Mouse (Mus musculus): ENCODE data around the gene Tjp1. TPM values are rescaled to one million over a fixed set of nuclear protein-coding genes. Genes with fewer than 3 reads are reported as not detected.

Tjp1 gene
- polyA plus RNA-seq, 1 experiment from 2014 or later = 24.0 TPM

DNA sequence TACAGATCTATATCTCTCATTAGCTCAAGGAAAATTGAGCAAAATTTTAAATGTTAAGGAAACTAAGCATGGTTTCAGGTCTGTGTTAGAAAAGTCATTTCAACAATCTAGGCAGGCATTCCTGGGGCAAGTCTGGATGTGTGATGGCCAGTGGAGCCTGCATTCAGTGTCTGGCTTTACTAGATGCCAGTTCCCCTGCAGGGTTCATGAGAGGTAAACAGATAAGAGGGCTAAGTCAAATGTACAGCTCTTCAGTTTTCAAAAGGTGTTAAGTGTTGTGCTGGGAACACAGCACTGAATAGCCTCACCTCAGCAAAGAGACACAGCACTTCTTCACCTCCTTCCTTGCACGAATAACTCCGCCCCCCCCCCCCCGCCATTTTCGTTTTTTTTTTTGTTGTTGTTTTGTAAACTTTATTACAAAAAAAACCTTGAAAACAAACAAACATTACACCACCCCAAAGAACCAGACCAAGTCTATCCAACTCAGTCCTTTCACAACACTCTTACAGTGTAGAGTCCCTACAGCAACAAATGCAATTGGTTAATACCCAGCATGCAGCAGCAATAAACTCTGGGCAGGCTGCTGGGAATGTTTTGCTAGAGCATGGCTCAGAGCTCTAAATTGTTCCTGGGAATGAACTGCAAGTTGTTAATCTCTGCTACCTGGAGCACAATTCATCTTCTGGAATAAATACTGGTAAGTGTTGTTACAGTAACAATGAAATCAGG is 177.1 kb downstream of the Tjp1 start:
- Histone ChIP-seq H3K4me1 (peaks cover 3% of the 10 kb centered on the region; the same call in 1 of the 2 replicates), H3K27ac (no peak overlapping the region), H3K9me3 (replicated peaks) (no peaks in the 10 kb centered on the region), H3K27me3 (ENCODE audit: low read depth, poor library complexity, severe bottlenecking) (no peaks in the 10 kb centered on the region), H3K36me3 (no peaks in the 10 kb centered on the region), H3K4me3 (no peak overlapping the region)
- WGBS = 72% methylated on average over 4 of the region's 4 CpGs
- DNase-seq (ENCODE audit: low spot score) = no peak

DNA sequence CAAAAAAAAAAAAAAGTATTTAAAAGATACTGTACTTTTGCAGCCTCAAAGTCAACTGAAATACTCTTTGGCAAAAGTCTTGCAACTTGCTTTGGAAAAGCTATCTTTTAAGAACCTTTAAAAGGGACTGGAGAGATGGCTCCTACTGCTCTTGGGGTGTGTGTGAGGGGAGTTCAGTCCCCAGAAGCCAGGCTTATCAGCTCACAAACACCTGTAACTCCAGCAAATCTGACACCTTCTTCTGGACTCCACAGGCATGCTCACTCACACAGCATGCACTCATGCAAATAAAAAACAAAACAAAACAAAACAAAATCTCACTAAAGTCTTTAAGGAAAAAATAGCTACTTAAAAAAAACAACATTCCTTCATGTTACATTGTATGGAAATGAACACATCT is 179.0 kb downstream of the Tjp1 start:
- Histone ChIP-seq H3K4me3 (no peak overlapping the region), H3K27me3 (ENCODE audit: low read depth, poor library complexity, severe bottlenecking) (no peaks in the 10 kb centered on the region), H3K4me1 (peaks cover 3% of the 10 kb centered on the region; the same call in 1 of the 2 replicates), H3K36me3 (no peaks in the 10 kb centered on the region), H3K9me3 (replicated peaks) (no peaks in the 10 kb centered on the region), H3K27ac (no peak overlapping the region)
- DNase-seq (ENCODE audit: low spot score) = no peak

DNA sequence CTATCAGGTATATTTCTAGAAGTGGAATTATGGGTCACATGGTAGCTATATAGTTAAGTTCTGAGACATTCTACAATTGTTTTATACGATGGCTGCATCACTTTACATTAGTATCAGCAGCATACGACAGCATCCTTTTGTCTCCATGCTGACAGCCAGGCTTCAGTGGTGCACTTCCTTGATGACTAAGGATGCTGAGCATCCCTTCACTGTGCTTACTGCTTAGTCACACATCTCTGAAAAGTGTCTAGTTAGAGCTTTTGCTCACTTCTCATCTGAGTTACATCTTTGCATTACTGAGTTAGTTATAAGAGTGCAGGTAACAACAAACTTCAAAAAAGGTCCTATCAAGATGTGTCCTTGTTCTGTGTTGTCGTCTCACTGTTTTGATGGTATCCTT is 182.3 kb downstream of the Tjp1 start:
- no peak for DNase-seq (ENCODE audit: low spot score)
- Histone ChIP-seq H3K9me3 (replicated peaks) (no peaks in the 10 kb centered on the region), H3K4me1 (no peaks in the 10 kb centered on the region), H3K4me3 (no peak overlapping the region), H3K27me3 (ENCODE audit: low read depth, poor library complexity, severe bottlenecking) (no peaks in the 10 kb centered on the region), H3K36me3 (peaks cover 19% of the 10 kb centered on the region), H3K27ac (no peak overlapping the region)
- 89% methylated on average over 3 of the region's 3 CpGs for WGBS

DNA sequence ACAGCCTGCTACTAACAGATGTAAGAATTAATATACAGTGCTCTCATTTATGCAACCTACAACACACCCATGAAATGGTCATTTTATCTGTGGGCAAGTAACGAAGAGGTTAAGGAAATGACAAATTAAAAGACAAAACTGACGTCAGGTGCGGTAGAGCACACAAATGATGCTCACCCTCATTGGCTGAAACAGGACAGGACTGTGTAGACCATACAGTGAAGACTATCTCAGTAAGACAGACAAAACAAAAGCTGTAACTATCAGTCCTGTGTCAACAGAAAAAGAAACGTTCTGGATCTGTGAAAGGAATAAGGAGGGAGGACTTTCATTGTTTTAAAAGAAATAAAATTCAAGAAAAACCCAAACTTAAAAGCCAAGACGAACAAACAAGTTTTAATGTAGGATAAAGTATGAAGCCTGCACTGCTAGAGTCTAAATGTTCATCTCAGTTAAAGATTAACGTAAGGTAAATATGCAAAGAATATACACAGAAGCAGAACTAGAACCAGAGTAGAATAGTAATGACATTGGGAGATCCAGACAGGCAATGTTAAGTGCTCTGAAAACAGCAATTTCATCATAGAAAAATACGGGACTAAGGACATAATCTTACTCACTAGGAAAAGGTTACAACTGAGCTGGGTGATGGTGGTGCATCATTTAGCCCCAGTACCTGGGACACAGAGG is 189.9 kb downstream of the Tjp1 start:
- Histone ChIP-seq H3K27ac (no peak overlapping the region), H3K4me1 (no peaks in the 10 kb centered on the region), H3K36me3 (peaks cover 72% of the 10 kb centered on the region), H3K9me3 (replicated peaks) (no peaks in the 10 kb centered on the region), H3K4me3 (no peak overlapping the region), H3K27me3 (ENCODE audit: low read depth, poor library complexity, severe bottlenecking) (no peaks in the 10 kb centered on the region)
- no peak for DNase-seq (ENCODE audit: low spot score)
- WGBS = 95% methylated on average over 7 of the region's 7 CpGs

DNA sequence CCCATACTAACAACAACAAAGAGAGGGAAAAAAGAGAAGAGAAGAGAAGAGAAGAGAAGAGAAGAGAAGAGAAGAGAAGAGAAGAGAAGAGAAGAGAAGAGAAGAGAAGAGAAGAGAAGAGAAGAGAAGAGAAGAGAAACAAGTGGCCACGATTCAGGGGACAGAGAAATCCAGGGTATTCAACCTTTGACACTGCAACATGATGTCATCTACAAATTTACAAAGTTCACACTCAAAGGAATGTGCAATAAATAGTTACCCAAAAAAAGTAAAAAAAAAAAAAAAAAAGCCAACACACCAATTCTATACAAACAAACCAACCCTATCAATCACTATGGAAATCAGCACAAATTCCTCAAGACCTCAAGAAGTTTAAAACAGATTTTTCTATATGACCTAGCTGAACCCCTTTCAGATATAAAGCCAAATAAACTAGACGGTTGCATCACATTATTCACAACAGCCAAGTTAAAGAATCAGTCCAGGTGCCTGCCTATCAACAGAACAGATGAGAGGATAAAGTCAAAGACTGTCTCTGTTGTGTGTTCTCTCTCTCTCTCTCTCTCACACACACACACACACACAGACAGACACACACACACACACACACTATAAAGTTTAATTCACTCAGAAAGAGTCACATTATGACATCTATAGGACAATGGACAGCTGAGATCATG is 194.4 kb downstream of the Tjp1 start:
- H3K4me3 ChIP-seq = no peak overlapping the region
- H3K9me3 ChIP-seq (replicated peaks) = no peaks in the 10 kb centered on the region
- H3K4me1 ChIP-seq = no peaks in the 10 kb centered on the region
- no peak overlapping the region for H3K27ac ChIP-seq
- DNase-seq (ENCODE audit: low spot score) = no peak
- 88% methylated on average over 2 of the region's 2 CpGs for WGBS
- H3K36me3 ChIP-seq = peaks cover 66% of the 10 kb centered on the region
- H3K27me3 ChIP-seq (ENCODE audit: low read depth, poor library complexity, severe bottlenecking) = no peaks in the 10 kb centered on the region

DNA sequence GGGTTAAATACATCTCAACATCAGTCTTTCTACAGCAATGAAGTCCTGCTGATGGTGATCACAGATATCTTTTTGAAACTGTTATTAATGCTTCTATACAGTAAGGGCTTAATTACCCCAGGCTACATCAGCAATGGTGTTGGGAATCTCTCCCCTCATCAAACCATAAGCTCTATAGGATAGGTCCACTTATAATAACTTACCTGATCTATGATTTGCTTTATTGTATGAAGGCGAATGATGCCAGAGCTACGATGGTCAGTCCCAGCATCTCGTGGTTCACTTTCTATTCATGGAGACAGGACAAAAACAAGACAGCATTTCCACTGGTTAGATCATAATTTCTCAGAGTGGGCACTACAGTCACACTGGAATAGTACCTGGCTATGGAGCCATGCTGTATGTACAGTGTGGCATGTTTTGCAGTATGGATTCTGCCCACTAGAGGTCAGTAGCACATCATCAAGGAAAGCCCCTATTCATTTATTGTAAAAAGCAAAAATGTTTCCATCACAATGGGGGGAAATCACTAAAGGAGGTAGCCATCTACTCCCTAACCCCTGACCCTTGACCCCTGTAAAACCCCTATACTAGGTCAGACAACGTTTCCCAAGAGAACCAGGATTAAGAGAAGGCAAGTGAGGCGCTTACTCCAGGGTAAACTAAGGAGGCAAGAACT is 208.4 kb downstream of the Tjp1 start:
- Histone ChIP-seq H3K36me3 (peaks cover 71% of the 10 kb centered on the region), H3K4me3 (no peak overlapping the region), H3K27ac (no peak overlapping the region), H3K4me1 (no peaks in the 10 kb centered on the region), H3K27me3 (ENCODE audit: low read depth, poor library complexity, severe bottlenecking) (no peaks in the 10 kb centered on the region), H3K9me3 (replicated peaks) (no peaks in the 10 kb centered on the region)
- DNase-seq (ENCODE audit: low spot score) = peak; percentile 65
- 71% methylated on average over 5 of the region's 5 CpGs for WGBS

DNA sequence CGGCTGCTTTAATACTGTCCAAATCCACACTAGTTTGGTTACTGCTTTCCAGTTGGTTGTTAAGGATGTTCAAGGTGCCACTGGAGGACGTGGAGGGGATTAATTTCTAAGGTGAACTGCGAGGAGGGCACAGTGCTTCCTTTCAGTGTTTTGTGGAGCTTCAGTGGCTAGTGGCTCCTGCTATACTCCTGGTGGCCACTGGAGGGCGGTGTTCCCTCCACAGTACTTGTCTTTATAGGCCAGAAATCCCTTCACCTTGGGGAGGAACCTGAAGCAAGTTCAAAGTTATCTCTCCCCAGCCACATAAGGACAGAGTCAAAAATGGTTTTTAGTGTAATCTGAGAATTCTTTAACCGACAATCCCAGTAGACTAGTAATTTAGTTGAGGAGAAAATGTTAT is 210.2 kb downstream of the Tjp1 start:
- DNase-seq (ENCODE audit: low spot score) = peak; percentile 78
- Histone ChIP-seq H3K27ac (no peak overlapping the region), H3K4me3 (no peak overlapping the region), H3K27me3 (ENCODE audit: low read depth, poor library complexity, severe bottlenecking) (no peaks in the 10 kb centered on the region), H3K36me3 (peaks cover 74% of the 10 kb centered on the region), H3K9me3 (replicated peaks) (no peaks in the 10 kb centered on the region), H3K4me1 (no peaks in the 10 kb centered on the region)
- whole genome bisulfite sequencing = 43% methylated on average over 5 of the region's 5 CpGs

DNA sequence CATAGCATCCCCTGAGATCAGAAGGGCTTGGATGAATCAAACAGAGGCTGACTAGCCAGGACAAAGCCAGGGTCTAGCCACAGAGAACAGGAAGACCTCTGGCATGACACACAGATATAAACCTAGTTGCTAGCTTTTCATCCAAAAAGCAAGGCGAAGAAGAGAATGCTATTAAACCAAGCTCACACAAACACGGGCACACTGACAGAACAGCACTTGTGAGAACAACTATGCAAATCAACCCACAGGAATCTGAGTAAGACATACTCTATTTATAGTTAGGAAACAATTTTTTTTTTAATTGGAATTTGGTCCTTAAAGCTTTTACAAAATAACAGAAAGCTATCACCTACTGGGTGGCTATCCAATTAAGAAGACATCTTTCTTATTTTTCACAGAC is 212.4 kb downstream of the Tjp1 start:
- Histone ChIP-seq H3K4me3 (no peak overlapping the region), H3K27me3 (ENCODE audit: low read depth, poor library complexity, severe bottlenecking) (no peaks in the 10 kb centered on the region), H3K27ac (no peak overlapping the region), H3K4me1 (no peaks in the 10 kb centered on the region), H3K9me3 (replicated peaks) (no peaks in the 10 kb centered on the region), H3K36me3 (peaks cover 81% of the 10 kb centered on the region)
- WGBS = 97% methylated on average over 2 of the region's 2 CpGs
- DNase-seq (ENCODE audit: low spot score) = no peak

DNA sequence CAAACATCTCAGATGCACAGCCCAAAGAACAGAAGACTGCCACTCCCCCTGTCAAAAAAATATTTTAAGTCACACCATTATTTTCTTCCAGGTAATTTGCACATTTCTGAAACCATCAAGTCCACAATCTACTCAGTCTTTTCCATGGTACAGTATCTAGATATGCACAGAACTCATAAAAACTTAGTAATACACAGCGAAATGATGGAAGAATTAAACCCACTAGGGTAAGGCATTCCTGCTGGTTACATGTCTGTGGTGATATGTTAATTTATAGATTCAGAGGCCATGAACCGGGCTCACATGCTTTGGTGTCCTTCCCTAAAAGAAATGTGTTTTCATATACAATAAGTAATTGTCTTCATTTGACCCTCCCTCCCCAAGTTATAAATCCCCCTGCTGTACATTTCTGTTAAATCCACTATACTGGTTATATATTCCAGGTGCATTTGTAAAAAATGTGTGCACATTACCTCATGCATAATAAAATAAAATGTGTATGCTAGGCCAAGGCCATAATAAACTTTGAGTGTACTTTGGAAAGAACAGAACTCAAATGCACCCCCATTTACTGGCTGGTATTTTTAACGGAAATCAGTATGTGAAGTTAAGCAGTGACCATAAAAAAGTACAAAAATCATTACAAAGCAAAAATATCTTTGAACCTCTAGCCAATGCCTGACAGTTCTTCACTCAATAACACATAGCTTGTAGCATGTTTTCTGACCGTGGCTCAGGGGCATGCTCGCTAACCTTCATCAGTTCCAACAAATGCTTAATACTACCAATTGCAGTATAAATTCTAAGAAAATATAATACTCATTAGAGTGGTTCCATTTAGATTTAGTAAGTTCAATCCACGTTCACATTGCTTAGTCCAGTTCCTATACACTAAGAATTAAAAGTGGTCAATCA is 230.6 kb downstream of the Tjp1 start:
- H3K27me3 ChIP-seq (ENCODE audit: low read depth, poor library complexity, severe bottlenecking) = no peaks in the 10 kb centered on the region
- 93% methylated on average over 6 of the region's 6 CpGs for WGBS
- H3K27ac ChIP-seq = no peak overlapping the region
- no peaks in the 10 kb centered on the region for H3K4me1 ChIP-seq
- DNase-seq (ENCODE audit: low spot score) = no peak
- H3K9me3 ChIP-seq (replicated peaks) = no peaks in the 10 kb centered on the region
- peaks cover 47% of the 10 kb centered on the region for H3K36me3 ChIP-seq
- no peak overlapping the region for H3K4me3 ChIP-seq

DNA sequence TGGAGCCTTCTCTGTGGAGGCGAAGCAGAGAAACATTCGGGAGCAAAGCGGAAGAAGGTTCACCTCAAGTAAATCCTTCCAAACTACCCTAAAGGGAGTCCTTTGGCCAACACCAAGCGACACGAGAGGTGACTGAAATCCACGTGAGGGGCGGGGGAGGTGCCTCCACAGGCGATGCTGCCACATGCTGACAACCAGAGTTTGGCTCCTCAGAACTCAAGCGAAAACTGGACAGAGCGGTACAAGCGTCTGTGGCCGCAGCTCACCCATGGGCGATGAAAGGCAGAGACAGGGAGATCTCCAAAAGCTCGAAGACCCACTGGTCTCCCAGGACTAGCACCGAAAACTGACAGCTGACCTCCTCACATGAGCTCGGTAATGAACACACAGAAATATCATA is 244.7 kb downstream of the Tjp1 start:
- H3K27ac ChIP-seq = no peak overlapping the region
- 80% methylated on average over 16 of the region's 16 CpGs for WGBS

DNA sequence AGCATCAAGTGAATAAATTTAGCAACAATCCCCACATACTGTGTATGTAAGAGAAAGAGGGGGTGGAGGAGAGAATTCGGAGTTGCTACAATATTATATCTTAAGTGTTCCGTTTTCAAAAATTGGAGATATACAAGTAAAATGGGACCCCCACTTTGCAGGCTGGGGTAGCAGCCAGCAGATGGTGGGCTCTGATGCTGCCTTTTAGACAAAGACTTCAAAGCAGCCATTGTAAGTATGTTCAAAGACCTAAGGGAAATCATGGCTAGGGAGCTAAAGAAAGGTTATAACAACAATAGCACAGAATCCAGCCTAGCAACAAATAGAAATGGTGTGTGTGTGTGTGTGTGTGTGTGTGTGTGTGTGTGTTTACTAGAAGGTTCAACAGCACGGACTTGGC is 245.6 kb downstream of the Tjp1 start:
- Histone ChIP-seq H3K9me3 (replicated peaks) (no peaks in the 10 kb centered on the region), H3K4me3 (no peak overlapping the region), H3K36me3 (no peaks in the 10 kb centered on the region), H3K27me3 (ENCODE audit: low read depth, poor library complexity, severe bottlenecking) (no peaks in the 10 kb centered on the region), H3K4me1 (peaks cover 4% of the 10 kb centered on the region; the same call in 1 of the 2 replicates), H3K27ac (no peak overlapping the region)
- 98% methylated on average over 3 of the region's 3 CpGs for WGBS
- no peak for DNase-seq (ENCODE audit: low spot score)

More for the DNA sequence above, 244.7 kb downstream of the Tjp1 start:
- no peak overlapping the region for H3K4me3 ChIP-seq
- H3K4me1 ChIP-seq = peaks cover 4% of the 10 kb centered on the region; the same call in 1 of the 2 replicates
- DNase-seq (ENCODE audit: low spot score) = no peak
- no peaks in the 10 kb centered on the region for H3K27me3 ChIP-seq (ENCODE audit: low read depth, poor library complexity, severe bottlenecking)
- H3K9me3 ChIP-seq (replicated peaks) = no peaks in the 10 kb centered on the region
- no peaks in the 10 kb centered on the region for H3K36me3 ChIP-seq

Data from limb, embryonic 10.5 days (tissue).